Mouse (Mus musculus): Measurements from ENCODE around the gene Vegfb.

Gene Vegfb

GRCm38 (mm10) chr19:6941372-6942248, 45.8 kb downstream of the Vegfb start, which contains the start of gene Bad:
Bad (plus strand) TSS chr19:6941861.
- in situ Hi-C loops (cut with MseI, MboI): no loop called here

GRCm38 (mm10) chr19:6940396-6941351, 46.8 kb downstream of the Vegfb start:
- in situ Hi-C loops (cut with MseI, MboI): no loop called here

GRCm38 (mm10) chr19:6939106-6940002, 48.1 kb downstream of the Vegfb start:
- in situ Hi-C loops (cut with MseI, MboI): no loop called here

GRCm38 (mm10) chr19:6937541-6938465, 49.6 kb downstream of the Vegfb start:
- in situ Hi-C loops (cut with MseI, MboI): no loop called here

- in situ Hi-C loops (cut with MseI, MboI): no loop called here
Measured at GRCm38 (mm10) chr19:6936299-6936698, 51.2 kb downstream of the Vegfb start.

GRCm38 (mm10) chr19:6934195-6934977, 53.1 kb downstream of the Vegfb start, which contains the start of gene Kcnk4:
Kcnk4 (minus strand) TSS chr19:6934515.
- in situ Hi-C loops (cut with MseI, MboI): no loop called here

- in situ Hi-C loops (cut with MseI, MboI): no loop called here
Measured at GRCm38 (mm10) chr19:6933436-6934194, 53.8 kb downstream of the Vegfb start.

- in situ Hi-C loops (cut with MseI, MboI): no loop called here
Measured at GRCm38 (mm10) chr19:6933102-6933435, 54.4 kb downstream of the Vegfb start.
